ENCODE assay signal across 8 mouse cellular contexts in genomic region chr4:131874169-131874536, GRCm38 (mm10). TPM values are rescaled to one million over a fixed set of nuclear protein-coding genes. Genes with fewer than 3 reads are reported as not detected.
DNase-seq lines count a peak whose midpoint lies in the region; ATAC-seq and TF ChIP-seq lines count a peak whose summit lies in the region.

No protein-coding gene starts in this region.

- no peaks in the 10 kb centered on the region for H3K27me3 ChIP-seq in cerebellum, adult 2 months (ENCODE audit: control insufficient read depth, insufficient read depth, low read length)
- no peaks in the 10 kb centered on the region for H3K27me3 ChIP-seq in forebrain, embryonic 12.5 days
- H3K27me3 ChIP-seq in liver, embryonic 13.5 days = no peaks in the 10 kb centered on the region

- under 1% methylated on average over 20 of the region's 20 CpGs for WGBS in cerebellum, adult 2 months
- under 1% methylated on average over 20 of the region's 20 CpGs for whole genome bisulfite sequencing in forebrain, embryonic 12.5 days
- under 1% methylated on average over 20 of the region's 20 CpGs for WGBS in liver, embryonic 13.5 days (ENCODE audit: insufficient replicate concordance)

- no peaks in the 10 kb centered on the region; the same call in 1 of the 2 replicates for H3K4me1 ChIP-seq in cerebellum, adult 2 months (ENCODE audit: control insufficient read depth, insufficient read depth, low read length)
- H3K4me1 ChIP-seq in forebrain, embryonic 12.5 days = peaks cover 40% of the 10 kb centered on the region
- peaks cover 62% of the 10 kb centered on the region for H3K4me1 ChIP-seq in liver, embryonic 13.5 days (replicated peaks)

- peak overlapping the region; percentile 26; the same call in 1 of the 2 replicates for H3K27ac ChIP-seq in cerebellum, adult 2 months (ENCODE audit: insufficient read depth, low read length)
- H3K27ac ChIP-seq in forebrain, embryonic 12.5 days = peak overlapping the region; percentile 100
- H3K27ac ChIP-seq in liver, embryonic 13.5 days = peak overlapping the region; percentile 98

- H3K36me3 ChIP-seq in forebrain, embryonic 12.5 days (replicated peaks) = peaks cover 5% of the 10 kb centered on the region; the same call in 1 of the 2 replicates
- peaks cover 6% of the 10 kb centered on the region; the same call in 1 of the 2 replicates for H3K36me3 ChIP-seq in liver, embryonic 13.5 days

- peak overlapping the region; percentile 73 for H3K4me3 ChIP-seq in cerebellum, adult 2 months (replicated peaks; ENCODE audit: insufficient read depth, low read depth, low read length)
- peak overlapping the region; percentile 94 for H3K4me3 ChIP-seq in forebrain, embryonic 12.5 days (replicated peaks)
- peak overlapping the region; percentile 100 for H3K4me3 ChIP-seq in liver, embryonic 13.5 days (replicated peaks)

- DNase-seq in cerebellum, adult 2 months = no peak
- no peak for DNase-seq in cerebellum, adult 9-11 months
- DNase-seq in 416B (ENCODE audit: low read depth) = peak; percentile 70
- no peak for DNase-seq in liver, embryonic 13.5 days
- no peak for DNase-seq in cerebellum, postnatal 14 days
- DNase-seq in urinary bladder, postnatal 10 days (ENCODE audit: low spot score) = no peak
- no peak for DNase-seq in gastrocnemius, postnatal 4 days (ENCODE audit: low spot score in 2 of 2)

- peak; percentile 7; the same call in 1 of the 2 replicates for ATAC-seq in forebrain, embryonic 12.5 days (ENCODE audit: low FRiP score)
- peak; percentile 19 for ATAC-seq in liver, embryonic 13.5 days (ENCODE audit: low read depth)

- H3K9ac ChIP-seq in forebrain, embryonic 12.5 days = peak overlapping the region; percentile 99
- peak overlapping the region; percentile 100 for H3K9ac ChIP-seq in liver, embryonic 13.5 days

- TF ChIP-seq POLR2A in cerebellum, adult 2 months (IDR thresholded peaks at IDR 0.05; ENCODE audit: borderline replicate concordance, insufficient read depth, low read length) = no peak

- TF ChIP-seq CTCF in cerebellum, adult 2 months (IDR thresholded peaks at IDR 0.05; ENCODE audit: borderline replicate concordance, insufficient read depth, low read depth, low read length) = no peak

- no peaks in the 10 kb centered on the region for H3K9me3 ChIP-seq in forebrain, embryonic 12.5 days
- no peaks in the 10 kb centered on the region for H3K9me3 ChIP-seq in liver, embryonic 13.5 days (replicated peaks)

- peak overlapping the region; percentile 90 for H3K4me2 ChIP-seq in forebrain, embryonic 12.5 days
- peak overlapping the region; percentile 83 for H3K4me2 ChIP-seq in liver, embryonic 13.5 days

RNA-seq across cellular contexts. Expression of gene Srsf4, which starts 0.7 kb away (rescaled TPM):
- polyA plus RNA-seq in cerebellum, adult 2 months (2012; rRNA removed) = 77.6 and 81.9 TPM in 2 replicates
- polyA plus RNA-seq in forebrain, embryonic 12.5 days (2016; fragmentation: Nextera tagmentation; extraction: Ambion mirVana) = 193 and 199 TPM in 2 replicates
- 69.1 and 75.4 TPM in 2 replicates for polyA plus RNA-seq in liver, embryonic 13.5 days (2015; fragmentation: Nextera tagmentation; extraction: Ambion mirVana)
- 10 to 100 TPM; 64.3 to 69.4 TPM for total RNA-seq in gastrocnemius, postnatal 4 days (2021)

RNA-seq across cellular contexts. Expression of gene Mecr, which starts 30.9 kb away (rescaled TPM):
- 41.0 and 43.8 TPM in 2 replicates for polyA plus RNA-seq in cerebellum, adult 2 months (2012; rRNA removed)
- 40.4 and 41.7 TPM in 2 replicates for polyA plus RNA-seq in forebrain, embryonic 12.5 days (2016; fragmentation: Nextera tagmentation; extraction: Ambion mirVana)
- polyA plus RNA-seq in liver, embryonic 13.5 days (2015; fragmentation: Nextera tagmentation; extraction: Ambion mirVana) = 39.6 and 42.8 TPM in 2 replicates
- total RNA-seq in gastrocnemius, postnatal 4 days (2021) = 10 to 100 TPM; 21.0 to 21.1 TPM

RNA-seq across cellular contexts. Expression of gene Ptpru, which starts 36.1 kb away (rescaled TPM):
- polyA plus RNA-seq in cerebellum, adult 2 months (2012; rRNA removed) = 46.1 and 47.3 TPM in 2 replicates
- 47.1 and 57.7 TPM in 2 replicates for polyA plus RNA-seq in forebrain, embryonic 12.5 days (2016; fragmentation: Nextera tagmentation; extraction: Ambion mirVana)
- polyA plus RNA-seq in liver, embryonic 13.5 days (2015; fragmentation: Nextera tagmentation; extraction: Ambion mirVana) = 2.1 and 2.7 TPM in 2 replicates
- total RNA-seq in gastrocnemius, postnatal 4 days (2021) = 1 to 10 TPM; 1.3 to 1.4 TPM

RNA-seq across cellular contexts. Expression of gene Tmem200b, which starts 47.4 kb away (rescaled TPM):
- polyA plus RNA-seq in cerebellum, adult 2 months (2012; rRNA removed) = 26.3 and 29.5 TPM in 2 replicates
- polyA plus RNA-seq in forebrain, embryonic 12.5 days (2016; fragmentation: Nextera tagmentation; extraction: Ambion mirVana) = 0.24 and 0.50 TPM in 2 replicates
- polyA plus RNA-seq in liver, embryonic 13.5 days (2015; fragmentation: Nextera tagmentation; extraction: Ambion mirVana) = 0.15 and 0.25 TPM in 2 replicates
- 10 to 100 TPM in 1 of 2 experiments, 1 to 10 TPM in 1; 9.9 to 10.4 TPM for total RNA-seq in gastrocnemius, postnatal 4 days (2021)

Comparison
In these comparisons a context has a peak if more than half of its experiments do, and no peak if none do; other contexts are left out.
1. H3K27ac ChIP-seq: peak in every context shown above with its lines; median percentile 100 in forebrain, embryonic 12.5 days; 98 in liver, embryonic 13.5 days; 26 in cerebellum, adult 2 months.
2. RNA of gene Ptpru, which starts 36.1 kb away (polyA plus RNA-seq): 46.1 to 47.3 TPM in cerebellum, adult 2 months and 47.1 to 57.7 TPM in forebrain, embryonic 12.5 days; 2.1 to 2.7 TPM in liver, embryonic 13.5 days; every median in the first group is over 10 times any median in the second.
3. Peak in every context shown above with its lines, with median percentiles within 50 percentile points of each other: H3K4me3 ChIP-seq.